Mouse (Mus musculus) spleen, adult 2 months (tissue): Measurements from ENCODE around the gene Wars. TPM values are rescaled to one million over a fixed set of nuclear protein-coding genes. Genes with fewer than 3 reads are reported as not detected.

Source experiments
- DNase-seq, 2 experiments: peaks; one replicate each; pipeline versions ENCODE4 v3.0.0 to v3.0.0-alpha.2; 2012 to 2021; ENCODE audit warnings: low spot score in 2 of 2, low read depth in 1 of 2
- H3K27ac ChIP-seq: fragments of 200-500 bp; 2 replicates; pipeline ENCODE4 v1.5.1; 2012; ENCODE audit warnings: low read length, inconsistent platforms; ENCODE audit not compliant: insufficient read depth
- H3K27me3 ChIP-seq: fragments of 200-500 bp; 2 replicates; pipeline ENCODE4 v1.6.1; 2012; ENCODE audit warnings: mild to moderate bottlenecking, moderate library complexity, low read length, inconsistent platforms; ENCODE audit not compliant: control insufficient read depth, insufficient read depth
- H3K36me3 ChIP-seq: fragments of 200-500 bp; 2 replicates; pipeline ENCODE4 v1.6.1; 2012; ENCODE audit warnings: mild to moderate bottlenecking, low read length, inconsistent platforms; ENCODE audit not compliant: control insufficient read depth, insufficient read depth
- H3K4me1 ChIP-seq: fragments of 200-500 bp; 2 replicates; pipeline ENCODE4 v1.6.1; 2011; ENCODE audit warnings: inconsistent platforms; ENCODE audit not compliant: control insufficient read depth, insufficient read depth, insufficient read length
- H3K4me3 ChIP-seq: fragments of 200-500 bp; 2 replicates; pipeline ENCODE4 v1.5.1; 2011; ENCODE audit warnings: mild to moderate bottlenecking, inconsistent platforms; ENCODE audit not compliant: insufficient read depth, insufficient read length; ENCODE audit errors: extremely low read depth
- CTCF ChIP-seq: fragments of 200-500 bp; IDR thresholded peaks from 2 replicates; pipeline ENCODE4 v1.5.1; 2011; ENCODE audit warnings: mild to moderate bottlenecking, inconsistent platforms; ENCODE audit not compliant: insufficient read depth, insufficient read length, insufficient replicate concordance; ENCODE audit errors: extremely low read depth
- POLR2A ChIP-seq: fragments of 200-500 bp; IDR thresholded peaks from 2 replicates; pipeline ENCODE4 v1.6.1; 2011; ENCODE audit warnings: low read depth, low read length, inconsistent platforms
- WGBS: fragments of 180-500 bp; shearing (Covaris S2); methylation state at CpG from one replicate; pipeline ENCODE4 v1.1.7; 2018; 5-methylcytosine and 5-hydroxymethylcytosine counted together
- polyA plus RNA-seq: library from polyadenylated mRNA; depleted of rRNA; stranded (reverse); fragments of >200 nt; gene quantifications from 2 replicates; pipeline ENCODE4 v1.2.3, GENCODE M21; 2012

Wars gene
- polyA plus RNA-seq, 1 experiment = 45.5 TPM

DNA sequence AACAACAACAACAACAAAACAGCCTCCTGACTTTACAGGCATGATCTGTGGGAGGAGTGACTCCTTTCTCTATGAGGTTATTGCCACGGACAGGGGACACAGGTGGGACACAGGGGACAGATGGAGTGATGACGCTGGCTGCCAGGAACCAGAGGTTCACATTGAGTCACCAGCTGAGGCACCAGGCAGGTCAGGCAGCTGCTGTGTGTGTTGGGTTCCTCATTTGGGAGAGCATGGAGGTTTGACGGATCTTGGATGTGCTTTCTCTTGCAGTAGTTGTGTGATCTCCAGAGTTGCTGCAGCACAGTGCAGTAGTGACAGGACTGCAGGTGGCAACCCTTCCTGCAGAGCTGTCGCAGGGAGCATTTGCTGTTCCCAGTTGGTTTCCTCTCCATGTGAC lies 24.8 kb upstream of the Wars start:
- no peaks in the 10 kb centered on the region; the same call in 1 of the 2 replicates for H3K4me1 ChIP-seq
- H3K4me3 ChIP-seq = no peak overlapping the region
- H3K36me3 ChIP-seq = no peaks in the 10 kb centered on the region
- no peaks in the 10 kb centered on the region for H3K27me3 ChIP-seq
- no peak for DNase-seq
- H3K27ac ChIP-seq = no peak overlapping the region
- no peak for TF ChIP-seq POLR2A
- TF ChIP-seq CTCF = no peak
- WGBS = 31% methylated on average over 4 of the region's 4 CpGs

DNA sequence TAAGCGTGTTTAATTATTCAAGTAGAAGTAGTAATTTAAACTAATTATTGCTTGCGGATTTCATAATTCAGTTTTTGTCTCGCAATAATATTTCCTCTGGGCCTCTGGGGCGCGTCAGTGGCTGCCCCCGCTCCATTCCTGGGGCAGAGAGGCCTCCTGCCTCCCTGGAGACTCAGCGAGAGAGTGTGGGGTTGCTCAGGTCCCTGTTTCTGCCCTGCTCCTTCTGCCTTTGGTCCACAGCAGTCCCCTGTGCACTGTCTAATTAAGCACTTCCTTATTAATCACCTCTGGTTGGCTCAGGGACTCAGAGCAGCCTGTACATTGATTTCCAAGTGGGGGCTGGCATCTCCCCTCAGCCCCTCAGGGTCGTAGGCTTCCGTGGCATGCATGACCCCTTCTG lies 23.5 kb upstream of the Wars start:
- no peaks in the 10 kb centered on the region for H3K27me3 ChIP-seq
- WGBS = 84% methylated on average over 9 of the region's 9 CpGs
- no peaks in the 10 kb centered on the region; the same call in 1 of the 2 replicates for H3K4me1 ChIP-seq
- no peaks in the 10 kb centered on the region for H3K36me3 ChIP-seq
- no peak overlapping the region for H3K4me3 ChIP-seq
- DNase-seq = no peak
- TF ChIP-seq POLR2A = no peak
- TF ChIP-seq CTCF = no peak
- H3K27ac ChIP-seq = no peak overlapping the region

DNA sequence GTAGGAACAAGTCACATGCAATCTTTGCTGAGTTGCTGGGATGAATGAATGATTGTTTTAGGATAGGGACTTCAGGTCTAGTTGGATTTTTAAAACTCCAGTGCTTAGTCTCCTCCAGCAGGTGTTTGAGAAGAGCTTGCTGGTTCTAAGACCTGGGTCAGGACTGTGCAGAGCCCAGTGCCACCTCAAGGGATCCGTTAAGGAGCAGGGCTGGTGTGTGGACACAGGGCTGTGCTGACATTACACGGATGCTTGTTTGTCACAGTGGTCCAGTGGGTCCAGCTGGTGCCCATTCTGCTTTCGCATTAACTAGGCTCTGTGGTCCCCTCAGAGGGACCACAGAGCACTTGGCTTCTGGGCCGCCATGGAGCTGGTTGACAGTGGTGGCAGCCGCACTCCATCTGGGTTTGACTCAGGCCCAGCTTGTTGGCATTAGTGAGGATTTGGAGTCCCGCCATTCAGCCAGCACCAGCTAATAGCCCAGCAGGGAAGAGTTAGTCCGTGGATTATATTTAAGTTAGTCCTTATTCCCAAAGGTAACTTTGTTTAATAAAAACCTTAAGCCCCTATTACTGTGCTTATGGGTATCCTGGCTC lies 22.6 kb upstream of the Wars start:
- Histone ChIP-seq H3K4me1 (no peaks in the 10 kb centered on the region; the same call in 1 of the 2 replicates), H3K36me3 (no peaks in the 10 kb centered on the region), H3K27ac (no peak overlapping the region), H3K4me3 (no peak overlapping the region), H3K27me3 (no peaks in the 10 kb centered on the region)
- DNase-seq = no peak
- 93% methylated on average over 7 of the region's 7 CpGs for WGBS
- TF ChIP-seq CTCF = no peak
- TF ChIP-seq POLR2A = no peak

DNA sequence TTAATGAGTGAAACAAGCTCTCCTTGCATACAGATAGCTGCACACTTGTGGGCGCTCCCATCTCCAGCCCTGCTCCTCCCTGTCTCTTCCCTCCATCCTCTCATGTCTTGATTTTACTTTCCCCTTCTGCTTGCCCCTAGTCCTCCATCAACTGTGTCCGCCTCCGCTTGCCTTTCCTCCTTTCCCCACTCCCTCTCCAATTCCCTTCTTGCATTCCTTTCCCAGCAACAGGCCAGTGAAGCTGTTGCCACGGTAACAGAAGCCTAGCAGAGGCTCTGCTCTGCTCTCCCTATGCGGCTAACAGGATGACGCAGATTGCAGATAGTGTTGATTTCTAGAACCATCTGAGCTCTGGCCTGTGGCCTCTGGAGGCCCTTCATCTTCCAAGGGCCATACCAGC lies 21.9 kb upstream of the Wars start:
- Histone ChIP-seq H3K27ac (no peak overlapping the region), H3K27me3 (no peaks in the 10 kb centered on the region), H3K36me3 (no peaks in the 10 kb centered on the region), H3K4me3 (no peak overlapping the region), H3K4me1 (no peaks in the 10 kb centered on the region; the same call in 1 of the 2 replicates)
- no peak for DNase-seq
- WGBS = 92% methylated on average over 6 of the region's 6 CpGs
- no peak for TF ChIP-seq POLR2A
- no peak for TF ChIP-seq CTCF

DNA sequence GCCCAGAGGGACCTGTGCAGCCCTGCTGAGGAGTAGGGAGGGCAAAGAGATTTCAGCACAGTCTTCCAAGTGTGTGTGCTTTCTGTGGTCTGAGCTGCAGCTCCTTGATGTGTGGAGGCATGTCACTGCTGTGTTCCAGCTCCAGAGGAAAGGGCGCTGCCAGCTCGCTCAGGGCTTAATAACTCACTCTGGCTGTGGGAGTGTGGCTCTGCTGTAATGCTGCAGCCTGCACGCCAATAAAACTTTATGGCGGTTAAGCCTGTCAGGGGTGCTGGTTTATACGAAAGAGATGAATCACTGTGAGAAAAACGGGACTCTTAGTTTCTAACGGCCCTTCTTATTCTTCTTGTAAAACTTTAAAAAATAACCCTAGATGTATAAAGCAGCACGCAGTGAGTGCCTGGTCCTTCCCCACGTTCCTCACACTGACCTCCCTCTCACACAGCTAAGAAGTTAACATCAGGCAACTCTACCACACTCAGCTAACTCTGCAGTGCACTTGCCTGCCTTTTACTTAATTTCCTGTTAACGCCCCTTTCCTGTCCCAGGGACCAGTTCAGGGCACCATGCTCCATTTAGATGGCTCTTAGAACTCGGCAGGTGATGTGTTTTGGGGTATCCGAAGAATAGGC lies 20.9 kb upstream of the Wars start:
- Histone ChIP-seq H3K27me3 (no peaks in the 10 kb centered on the region), H3K4me1 (no peaks in the 10 kb centered on the region; the same call in 1 of the 2 replicates), H3K4me3 (no peak overlapping the region), H3K27ac (no peak overlapping the region), H3K36me3 (no peaks in the 10 kb centered on the region)
- no peak for TF ChIP-seq POLR2A
- no peak for TF ChIP-seq CTCF
- WGBS = 37% methylated on average over 12 of the region's 12 CpGs
- DNase-seq = no peak

DNA sequence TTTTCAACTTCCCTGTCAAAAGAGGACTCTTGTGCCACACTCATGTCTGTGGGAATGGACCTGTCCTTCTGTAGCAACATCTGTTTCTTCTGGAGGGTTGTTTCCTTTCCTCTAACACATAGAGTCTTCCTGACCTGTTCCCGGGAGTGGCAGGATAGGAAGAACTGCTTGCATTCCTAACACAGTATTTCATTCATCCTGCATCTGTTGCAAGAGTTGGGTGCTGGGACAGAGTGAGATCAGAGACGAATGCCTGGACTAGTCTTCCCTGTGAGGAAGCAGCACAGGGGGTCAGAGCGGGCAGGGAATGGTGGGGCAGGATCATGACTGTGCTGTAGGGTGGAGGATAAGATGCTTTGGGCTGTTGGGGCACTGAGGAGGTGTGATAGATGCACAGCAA lies 20.2 kb upstream of the Wars start:
- TF ChIP-seq CTCF = no peak
- TF ChIP-seq POLR2A = no peak
- H3K4me1 ChIP-seq = no peaks in the 10 kb centered on the region; the same call in 1 of the 2 replicates
- WGBS = 74% methylated on average over 3 of the region's 3 CpGs
- no peak overlapping the region for H3K27ac ChIP-seq
- DNase-seq = no peak
- H3K27me3 ChIP-seq = no peaks in the 10 kb centered on the region
- H3K4me3 ChIP-seq = no peak overlapping the region
- no peaks in the 10 kb centered on the region for H3K36me3 ChIP-seq

DNA sequence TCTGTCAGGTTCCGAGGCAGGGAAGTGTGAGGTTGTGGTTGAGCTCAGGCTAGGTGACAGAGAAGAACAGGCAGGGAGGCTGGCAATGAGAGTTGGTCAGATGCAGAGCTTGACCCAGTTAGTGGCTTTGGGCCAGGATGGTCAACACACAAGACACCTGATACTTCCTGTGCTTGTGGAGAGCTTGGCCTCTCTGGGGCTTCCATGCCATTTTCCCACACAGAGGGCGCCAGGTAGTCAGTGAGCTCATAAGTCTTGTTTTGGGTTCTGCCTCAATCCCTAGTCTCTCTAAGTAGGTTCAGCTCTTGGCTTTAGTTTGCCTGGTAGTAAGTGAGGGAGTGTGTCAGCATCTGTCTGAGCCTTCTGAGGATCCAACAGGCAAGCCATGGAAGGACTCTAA lies 18.5 kb upstream of the Wars start:
- DNase-seq = no peak
- TF ChIP-seq CTCF (no peak), POLR2A (no peak)
- 91% methylated on average over 2 of the region's 2 CpGs for WGBS
- Histone ChIP-seq H3K27ac (no peak overlapping the region), H3K27me3 (no peaks in the 10 kb centered on the region), H3K36me3 (no peaks in the 10 kb centered on the region), H3K4me1 (no peaks in the 10 kb centered on the region; the same call in 1 of the 2 replicates), H3K4me3 (no peak overlapping the region)
